Mouse (Mus musculus): ENCODE results near the gene Man2b1. TPM values are rescaled to one million over a fixed set of nuclear protein-coding genes. Genes with fewer than 3 reads are reported as not detected.

Man2b1 gene
- polyA plus RNA-seq (2014; fragmentation: Nextera tagmentation; extraction: Ambion mirVana): 25.1 and 27.3 TPM in 2 replicates

DNA sequence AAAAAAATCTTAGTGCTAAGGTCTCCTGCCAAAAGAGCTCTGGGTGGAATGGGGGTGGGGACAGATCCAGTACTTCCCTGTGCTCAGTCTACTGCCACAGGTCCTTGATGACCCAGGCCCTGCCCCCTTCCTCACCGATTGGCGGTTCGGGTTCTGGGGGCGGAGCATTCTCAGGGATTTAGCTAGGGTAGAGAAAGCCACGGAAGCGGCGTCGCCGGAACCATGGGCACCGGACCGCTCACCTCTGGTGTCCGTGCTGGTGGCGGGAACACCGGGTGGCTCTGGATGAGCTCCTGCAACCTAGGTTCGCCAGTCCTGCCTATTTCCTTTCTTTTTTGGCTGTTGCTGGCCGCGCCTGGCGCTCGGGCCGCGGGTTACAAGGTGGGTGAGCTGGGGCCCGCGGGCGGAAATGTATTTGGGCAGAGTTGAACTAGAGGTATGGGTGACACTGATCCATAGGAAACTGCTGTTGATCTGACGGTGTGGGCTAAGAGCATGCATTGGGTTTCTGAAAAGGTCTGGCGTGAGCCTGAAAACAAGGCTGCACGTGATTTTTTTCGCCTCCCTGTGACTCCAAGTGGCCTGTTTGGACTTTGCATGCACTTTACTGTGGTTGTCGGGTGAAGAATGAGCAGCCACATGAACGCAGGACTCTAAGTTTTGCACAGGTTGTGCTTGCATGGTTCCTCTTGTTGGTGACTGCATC, at the start of gene Man2b1:
Gene Man2b1 (plus strand): TSS at position 163 of the 706 bp plus-strand sequence.
- Histone ChIP-seq H3K27ac (ENCODE audit: low read depth, low read length) (0 out of 2 replicates have a peak within 1 kb of the TSS, but pooled peaks have one; percentile 18), H3K4me3 (ENCODE audit: low read depth, low read length) (peak within 1 kb of the TSS; percentile 72), H3K36me3 (ENCODE audit: control insufficient read depth, insufficient read depth, low read length) (no peaks in the 10 kb centered on the region), H3K9ac (ENCODE audit: low read depth, low read length) (peak within 1 kb of the TSS; percentile 85), H3K27me3 (ENCODE audit: control insufficient read depth, insufficient read depth, low read length) (no peaks in the 10 kb centered on the region), H3K9me3 (replicated peaks; ENCODE audit: control insufficient read depth, low read length) (no peaks in the 10 kb centered on the region), H3K4me2 (peak within 1 kb of the TSS; percentile 82), H3K4me1 (ENCODE audit: control insufficient read depth, insufficient read depth, low read length) (peaks cover 21% of the 10 kb centered on the region)
- WGBS (ENCODE audit: insufficient replicate concordance): 2% methylated on average over 30 of the region's 30 CpGs
- peak; percentile 65 for ATAC-seq (replicated peaks; ENCODE audit: insufficient number of reproducible peaks, low FRiP score, low TSS enrichment)

DNA sequence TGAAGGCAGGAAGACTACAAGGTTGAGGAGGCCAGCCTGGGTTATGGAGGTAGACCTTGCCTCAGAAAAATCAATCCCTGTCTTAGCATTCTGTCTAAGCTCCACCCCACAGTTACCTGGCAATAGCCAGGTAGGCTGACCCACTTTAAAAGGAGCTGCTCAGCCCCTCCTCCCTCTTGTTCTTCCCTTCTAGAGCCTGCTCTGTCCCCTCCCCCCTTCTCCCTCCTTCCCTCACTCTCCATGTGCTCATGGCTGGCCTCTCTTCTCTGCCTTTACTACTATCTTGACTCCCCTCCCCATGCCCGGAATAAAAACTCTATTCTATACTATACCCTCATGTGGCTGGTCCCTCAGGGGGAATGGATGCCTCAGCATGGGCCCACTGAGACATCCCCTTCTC, 49.2 kb upstream of the Man2b1 start:
- no peak overlapping the region for H3K4me2 ChIP-seq
- H3K27me3 ChIP-seq (ENCODE audit: control insufficient read depth, insufficient read depth, low read length): no peaks in the 10 kb centered on the region
- no peak overlapping the region for H3K9ac ChIP-seq (ENCODE audit: low read depth, low read length)
- peaks cover 17% of the 10 kb centered on the region for H3K36me3 ChIP-seq (ENCODE audit: control insufficient read depth, insufficient read depth, low read length)
- peaks cover 24% of the 10 kb centered on the region for H3K4me1 ChIP-seq (ENCODE audit: control insufficient read depth, insufficient read depth, low read length)
- H3K4me3 ChIP-seq (ENCODE audit: low read depth, low read length): no peak overlapping the region
- no peak for ATAC-seq (replicated peaks; ENCODE audit: insufficient number of reproducible peaks, low FRiP score, low TSS enrichment)
- WGBS (ENCODE audit: insufficient replicate concordance): 54% methylated on average over 1 of the region's 1 CpGs
- no peak overlapping the region for H3K27ac ChIP-seq (ENCODE audit: low read depth, low read length)
- no peaks in the 10 kb centered on the region for H3K9me3 ChIP-seq (replicated peaks; ENCODE audit: control insufficient read depth, low read length)

GRCm38 (mm10) chr8:85034764-85035163, 48.3 kb upstream of the Man2b1 start:
- Histone ChIP-seq H3K36me3 (ENCODE audit: control insufficient read depth, insufficient read depth, low read length) (peaks cover 15% of the 10 kb centered on the region), H3K27ac (ENCODE audit: low read depth, low read length) (peak overlapping the region; percentile 54), H3K9me3 (replicated peaks; ENCODE audit: control insufficient read depth, low read length) (no peaks in the 10 kb centered on the region), H3K4me3 (ENCODE audit: low read depth, low read length) (peak overlapping the region; percentile 94), H3K4me2 (peak overlapping the region; percentile 97), H3K4me1 (ENCODE audit: control insufficient read depth, insufficient read depth, low read length) (peaks cover 22% of the 10 kb centered on the region), H3K27me3 (ENCODE audit: control insufficient read depth, insufficient read depth, low read length) (no peaks in the 10 kb centered on the region), H3K9ac (ENCODE audit: low read depth, low read length) (peak overlapping the region; percentile 94)
- no peak for ATAC-seq (replicated peaks; ENCODE audit: insufficient number of reproducible peaks, low FRiP score, low TSS enrichment)
- 3% methylated on average over 13 of the region's 13 CpGs for WGBS (ENCODE audit: insufficient replicate concordance)

- Histone ChIP-seq H3K9me3 (replicated peaks; ENCODE audit: control insufficient read depth, low read length) (no peaks in the 10 kb centered on the region), H3K9ac (ENCODE audit: low read depth, low read length) (peak overlapping the region; percentile 94), H3K4me3 (ENCODE audit: low read depth, low read length) (peak overlapping the region; percentile 94), H3K4me1 (ENCODE audit: control insufficient read depth, insufficient read depth, low read length) (peaks cover 22% of the 10 kb centered on the region), H3K27me3 (ENCODE audit: control insufficient read depth, insufficient read depth, low read length) (no peaks in the 10 kb centered on the region), H3K36me3 (ENCODE audit: control insufficient read depth, insufficient read depth, low read length) (peaks cover 12% of the 10 kb centered on the region), H3K4me2 (peak overlapping the region; percentile 97), H3K27ac (ENCODE audit: low read depth, low read length) (peak overlapping the region; percentile 99)
- WGBS (ENCODE audit: insufficient replicate concordance): 5% methylated on average over 12 of the region's 12 CpGs
- ATAC-seq (replicated peaks; ENCODE audit: insufficient number of reproducible peaks, low FRiP score, low TSS enrichment): no peak
These were observed 47.8 kb upstream of the Man2b1 start for GRCm38 (mm10) chr8:85035165-85035727.

DNA sequence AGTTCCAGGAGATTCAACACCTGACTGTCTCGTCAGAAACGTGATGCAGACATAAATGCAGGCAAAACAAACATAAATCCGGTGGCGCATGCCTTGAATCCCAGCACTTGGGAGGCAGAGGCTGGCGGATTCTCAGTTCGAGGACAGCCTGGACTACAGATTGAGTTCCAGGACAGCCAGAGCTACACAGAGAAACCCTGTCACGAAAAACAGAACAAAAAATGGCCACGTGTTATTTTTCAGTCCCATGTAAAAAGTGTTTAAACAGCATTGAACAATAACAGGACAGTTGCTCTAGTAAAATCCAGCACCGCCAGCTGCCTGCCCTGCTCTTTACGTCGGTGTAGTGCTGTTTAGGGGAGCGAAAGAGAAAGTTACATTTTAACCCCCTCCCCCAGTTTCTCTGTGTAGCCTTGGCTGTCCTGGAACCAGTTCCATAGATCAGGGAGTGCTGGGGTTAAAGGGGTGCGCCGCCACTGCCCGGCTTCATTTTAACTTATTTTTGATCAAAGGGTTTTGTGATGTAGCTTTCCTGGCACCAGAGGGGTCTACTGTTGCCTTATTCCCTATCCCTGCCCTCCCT, 47.3 kb upstream of the Man2b1 start:
- Histone ChIP-seq H3K27me3 (ENCODE audit: control insufficient read depth, insufficient read depth, low read length) (no peaks in the 10 kb centered on the region), H3K27ac (ENCODE audit: low read depth, low read length) (peak overlapping the region; percentile 99), H3K36me3 (ENCODE audit: control insufficient read depth, insufficient read depth, low read length) (peaks cover 14% of the 10 kb centered on the region), H3K4me2 (peak overlapping the region; percentile 97), H3K4me3 (ENCODE audit: low read depth, low read length) (peak overlapping the region; percentile 94), H3K4me1 (ENCODE audit: control insufficient read depth, insufficient read depth, low read length) (peaks cover 22% of the 10 kb centered on the region), H3K9me3 (replicated peaks; ENCODE audit: control insufficient read depth, low read length) (no peaks in the 10 kb centered on the region), H3K9ac (ENCODE audit: low read depth, low read length) (peak overlapping the region; percentile 94)
- WGBS (ENCODE audit: insufficient replicate concordance): 1% methylated on average over 15 of the region's 15 CpGs
- ATAC-seq (replicated peaks; ENCODE audit: insufficient number of reproducible peaks, low FRiP score, low TSS enrichment): no peak

GRCm38 (mm10) chr8:85036381-85036717, 46.7 kb upstream of the Man2b1 start:
- Histone ChIP-seq H3K9me3 (replicated peaks; ENCODE audit: control insufficient read depth, low read length) (no peaks in the 10 kb centered on the region), H3K4me2 (peak overlapping the region; percentile 97), H3K27me3 (ENCODE audit: control insufficient read depth, insufficient read depth, low read length) (no peaks in the 10 kb centered on the region), H3K4me3 (ENCODE audit: low read depth, low read length) (peak overlapping the region; percentile 94), H3K4me1 (ENCODE audit: control insufficient read depth, insufficient read depth, low read length) (peaks cover 22% of the 10 kb centered on the region), H3K9ac (ENCODE audit: low read depth, low read length) (peak overlapping the region; percentile 94), H3K36me3 (ENCODE audit: control insufficient read depth, insufficient read depth, low read length) (peaks cover 20% of the 10 kb centered on the region), H3K27ac (ENCODE audit: low read depth, low read length) (peak overlapping the region; percentile 99)
- WGBS (ENCODE audit: insufficient replicate concordance): under 1% methylated on average over 9 of the region's 9 CpGs
- ATAC-seq (replicated peaks; ENCODE audit: insufficient number of reproducible peaks, low FRiP score, low TSS enrichment): no peak

DNA sequence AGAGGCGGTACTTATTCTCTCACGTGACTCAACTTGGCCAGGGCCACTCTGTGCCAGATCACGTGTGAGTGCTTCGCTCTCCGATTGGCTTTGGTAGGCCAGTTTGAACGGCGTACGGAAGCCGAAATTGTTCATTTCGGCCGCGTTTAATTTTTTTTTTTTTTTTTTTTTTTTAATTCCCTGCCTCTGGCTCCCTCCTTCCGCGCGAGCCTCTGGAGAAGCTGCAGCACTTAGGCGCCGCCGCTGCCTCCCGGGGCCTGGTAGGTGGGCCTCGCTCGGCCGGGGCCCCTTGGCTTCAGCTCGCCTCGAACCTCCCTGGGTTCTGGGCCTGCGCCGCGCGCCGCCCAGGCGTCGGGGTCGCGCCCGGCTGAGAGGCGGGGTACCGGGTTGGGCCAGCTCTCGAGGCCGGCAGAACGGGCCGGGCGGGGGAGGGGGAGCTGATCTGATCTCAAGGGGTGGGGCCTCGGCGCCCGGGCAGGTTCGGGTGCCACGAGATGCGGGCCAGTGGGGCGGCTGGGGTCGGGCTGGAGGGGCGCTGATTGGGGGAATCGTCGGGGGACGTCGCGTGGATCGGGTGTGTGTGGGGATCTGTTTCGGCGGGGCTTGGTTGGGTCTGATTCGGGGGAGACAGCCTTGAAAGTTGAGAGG, 46.2 kb upstream of the Man2b1 start, which contains the start of gene Tnpo2:
Gene Tnpo2 (plus strand): TSS at position 198 of the 648 bp plus-strand sequence.
- Histone ChIP-seq H3K27ac (ENCODE audit: low read depth, low read length) (peak within 1 kb of the TSS; percentile 99), H3K36me3 (ENCODE audit: control insufficient read depth, insufficient read depth, low read length) (peaks cover 20% of the 10 kb centered on the region), H3K4me3 (ENCODE audit: low read depth, low read length) (peak within 1 kb of the TSS; percentile 94), H3K9me3 (replicated peaks; ENCODE audit: control insufficient read depth, low read length) (no peaks in the 10 kb centered on the region), H3K9ac (ENCODE audit: low read depth, low read length) (peak within 1 kb of the TSS; percentile 94), H3K27me3 (ENCODE audit: control insufficient read depth, insufficient read depth, low read length) (no peaks in the 10 kb centered on the region), H3K4me2 (peak within 1 kb of the TSS; percentile 97), H3K4me1 (ENCODE audit: control insufficient read depth, insufficient read depth, low read length) (peaks cover 22% of the 10 kb centered on the region)
- peak; percentile 92 for ATAC-seq (replicated peaks; ENCODE audit: insufficient number of reproducible peaks, low FRiP score, low TSS enrichment)
- WGBS (ENCODE audit: insufficient replicate concordance): under 1% methylated on average over 57 of the region's 59 CpGs

GRCm38 (mm10) chr8:85037366-85037680, 45.7 kb upstream of the Man2b1 start:
- Histone ChIP-seq H3K27ac (ENCODE audit: low read depth, low read length) (peak overlapping the region; percentile 99), H3K4me1 (ENCODE audit: control insufficient read depth, insufficient read depth, low read length) (peaks cover 22% of the 10 kb centered on the region), H3K9ac (ENCODE audit: low read depth, low read length) (peak overlapping the region; percentile 94), H3K9me3 (replicated peaks; ENCODE audit: control insufficient read depth, low read length) (no peaks in the 10 kb centered on the region), H3K27me3 (ENCODE audit: control insufficient read depth, insufficient read depth, low read length) (no peaks in the 10 kb centered on the region), H3K36me3 (ENCODE audit: control insufficient read depth, insufficient read depth, low read length) (peaks cover 16% of the 10 kb centered on the region), H3K4me3 (ENCODE audit: low read depth, low read length) (peak overlapping the region; percentile 94), H3K4me2 (peak overlapping the region; percentile 97)
- WGBS (ENCODE audit: insufficient replicate concordance): 1% methylated on average over 14 of the region's 14 CpGs
- peak; percentile 26 for ATAC-seq (replicated peaks; ENCODE audit: insufficient number of reproducible peaks, low FRiP score, low TSS enrichment)

Data from heart, embryonic 11.5 days (tissue).